ENCODE assay signal across 9 mouse cellular contexts in genomic region chr6:51076861-51077768, GRCm38 (mm10).
DNase-seq lines count a peak whose midpoint lies in the region; ATAC-seq lines count a peak whose summit lies in the region.
"Had no signal": no experiment of that assay in that cellular context is flagged by ENCODE, and none has a peak within 500 bp of the region (broad histone marks: within the 10 kb centered on the region; RNA-seq: fewer than 3 reads in every experiment).

No protein-coding gene starts in this region.

- no peaks in the 10 kb centered on the region for H3K36me3 ChIP-seq in embryonic facial prominence, embryonic 12.5 days
- H3K36me3 ChIP-seq in limb, embryonic 11.5 days (ENCODE audit: control insufficient read depth, insufficient read depth, low read length) = no peaks in the 10 kb centered on the region
- H3K36me3 ChIP-seq in neural tube, embryonic 13.5 days = no peaks in the 10 kb centered on the region
- no peaks in the 10 kb centered on the region for H3K36me3 ChIP-seq in liver, embryonic 11.5 days (ENCODE audit: control insufficient read depth, insufficient read depth, low read length)

- peak; percentile 89 for ATAC-seq in embryonic facial prominence, embryonic 12.5 days (ENCODE audit: insufficient number of reproducible peaks, insufficient read depth, low FRiP score, low TSS enrichment)
- peak; percentile 75 for ATAC-seq in limb, embryonic 11.5 days (ENCODE audit: insufficient number of reproducible peaks, low FRiP score, low TSS enrichment, low read depth)
- peak; percentile 40; the same call in 1 of the 2 replicates for ATAC-seq in neural tube, embryonic 13.5 days (ENCODE audit: low read depth)
- no peak for ATAC-seq in liver, embryonic 11.5 days (replicated peaks; ENCODE audit: low FRiP score)

- peaks cover 21% of the 10 kb centered on the region for H3K4me1 ChIP-seq in embryonic facial prominence, embryonic 12.5 days
- H3K4me1 ChIP-seq in limb, embryonic 11.5 days (ENCODE audit: control insufficient read depth, insufficient read depth, low read length) = peaks cover 21% of the 10 kb centered on the region
- peaks cover 30% of the 10 kb centered on the region for H3K4me1 ChIP-seq in neural tube, embryonic 13.5 days (replicated peaks)
- H3K4me1 ChIP-seq in liver, embryonic 11.5 days (replicated peaks; ENCODE audit: control insufficient read depth, insufficient read depth, low read length) = no peaks in the 10 kb centered on the region; the same call in 1 of the 2 replicates

- no peak overlapping the region for H3K4me2 ChIP-seq in embryonic facial prominence, embryonic 12.5 days (replicated peaks)
- H3K4me2 ChIP-seq in limb, embryonic 11.5 days (ENCODE audit: low read depth, severe bottlenecking) = no peak overlapping the region
- no peak overlapping the region for H3K4me2 ChIP-seq in neural tube, embryonic 13.5 days
- H3K4me2 ChIP-seq in liver, embryonic 11.5 days = no peak overlapping the region

- H3K9me3 ChIP-seq in embryonic facial prominence, embryonic 12.5 days = no peaks in the 10 kb centered on the region
- no peaks in the 10 kb centered on the region for H3K9me3 ChIP-seq in limb, embryonic 11.5 days (ENCODE audit: control insufficient read depth, low read length)
- no peaks in the 10 kb centered on the region for H3K9me3 ChIP-seq in neural tube, embryonic 13.5 days
- H3K9me3 ChIP-seq in liver, embryonic 11.5 days (ENCODE audit: control insufficient read depth, low read length) = no peaks in the 10 kb centered on the region

- H3K27me3 ChIP-seq in embryonic facial prominence, embryonic 12.5 days = no peaks in the 10 kb centered on the region
- H3K27me3 ChIP-seq in limb, embryonic 11.5 days (ENCODE audit: control insufficient read depth, insufficient read depth, low read length) = no peaks in the 10 kb centered on the region
- H3K27me3 ChIP-seq in neural tube, embryonic 13.5 days = no peaks in the 10 kb centered on the region
- no peaks in the 10 kb centered on the region for H3K27me3 ChIP-seq in liver, embryonic 11.5 days (replicated peaks; ENCODE audit: control insufficient read depth, insufficient read depth, low read length)

- WGBS in embryonic facial prominence, embryonic 12.5 days = 24% methylated on average over 21 of the region's 21 CpGs
- WGBS in limb, embryonic 11.5 days = 74% methylated on average over 21 of the region's 21 CpGs
- 51% methylated on average over 21 of the region's 21 CpGs for WGBS in neural tube, embryonic 13.5 days
- 79% methylated on average over 21 of the region's 21 CpGs for WGBS in liver, embryonic 11.5 days

- peak overlapping the region; percentile 96 for H3K27ac ChIP-seq in embryonic facial prominence, embryonic 12.5 days
- peak overlapping the region; percentile 75 for H3K27ac ChIP-seq in limb, embryonic 11.5 days (replicated peaks; ENCODE audit: low read depth, low read length)
- peak overlapping the region; percentile 61; the same call in 1 of the 2 replicates for H3K27ac ChIP-seq in neural tube, embryonic 13.5 days (replicated peaks)
- H3K27ac ChIP-seq in liver, embryonic 11.5 days (ENCODE audit: low read depth, low read length) = no peak overlapping the region

- H3K9ac ChIP-seq in embryonic facial prominence, embryonic 12.5 days = no peak overlapping the region
- H3K9ac ChIP-seq in limb, embryonic 11.5 days (ENCODE audit: low read length) = no peak overlapping the region
- H3K9ac ChIP-seq in neural tube, embryonic 13.5 days = no peak overlapping the region
- H3K9ac ChIP-seq in liver, embryonic 11.5 days (ENCODE audit: low read depth, low read length) = no peak overlapping the region

- no peak overlapping the region for H3K4me3 ChIP-seq in embryonic facial prominence, embryonic 12.5 days
- H3K4me3 ChIP-seq in limb, embryonic 11.5 days (ENCODE audit: low read depth, low read length) = no peak overlapping the region
- H3K4me3 ChIP-seq in neural tube, embryonic 13.5 days = no peak overlapping the region
- no peak overlapping the region for H3K4me3 ChIP-seq in liver, embryonic 11.5 days (ENCODE audit: low read depth, low read length)

- peak; percentile 20 for DNase-seq in kidney, postnatal 10 days
- DNase-seq in kidney, adult 11 months = no peak
- peak; percentile 58 for DNase-seq in limb, embryonic 11.5 days (ENCODE audit: low spot score)
- no peak for DNase-seq in adrenal gland, postnatal 4 days (ENCODE audit: low spot score in 2 of 2)
- no peak for DNase-seq in liver, embryonic 11.5 days (ENCODE audit: low spot score)
- DNase-seq in adrenal gland, postnatal 14 days = no peak
- DNase-seq: adrenal gland, adult 8-10 months had no signal

Comparison
In these comparisons a context has a peak if more than half of its experiments do, and no peak if none do; other contexts are left out.
1. DNase-seq: peak in kidney, postnatal 10 days (single experiment) and limb, embryonic 11.5 days (single experiment); none in kidney, adult 11 months (single experiment), adrenal gland, postnatal 4 days (0 of 2), liver, embryonic 11.5 days (single experiment) and adrenal gland, postnatal 14 days (single experiment).